Mouse (Mus musculus) retina, postnatal 7 days (tissue): Measurements from ENCODE around the gene Nol8.

ENCODE experiments used
- DNase-seq: peaks from one replicate; pipeline ENCODE4 v3.0.0-alpha.2; 2012; ENCODE audit warnings: low read depth, low spot score

Nol8 gene

DNA sequence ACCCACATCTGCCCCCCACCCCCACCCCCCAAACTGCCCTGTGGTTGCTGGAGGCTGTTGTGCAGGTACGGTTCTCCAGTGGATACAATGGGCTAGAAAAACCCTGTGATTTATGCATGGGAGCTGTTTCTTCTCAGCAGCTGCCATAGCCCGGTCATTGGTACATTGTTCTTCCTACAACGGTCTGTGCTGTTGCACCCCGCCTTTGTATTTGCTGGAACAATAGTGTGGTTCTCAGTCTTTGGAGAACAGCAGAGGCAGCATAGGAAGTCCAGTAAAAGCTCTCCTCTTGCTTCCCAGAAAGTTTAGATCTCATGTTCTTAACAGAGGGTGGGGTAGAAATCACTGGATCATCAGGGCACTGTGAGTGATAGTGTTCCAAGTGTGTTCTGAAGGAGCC is 31.4 kb downstream of the Nol8 start:
- DNase-seq: no peak

- no peak for DNase-seq
Observed at GRCm38 (mm10) chr13:49691056-49691455, 38.2 kb downstream of the Nol8 start.

- DNase-seq: no peak
Observed at GRCm38 (mm10) chr13:49703216-49703779, 50.4 kb downstream of the Nol8 start.

DNA sequence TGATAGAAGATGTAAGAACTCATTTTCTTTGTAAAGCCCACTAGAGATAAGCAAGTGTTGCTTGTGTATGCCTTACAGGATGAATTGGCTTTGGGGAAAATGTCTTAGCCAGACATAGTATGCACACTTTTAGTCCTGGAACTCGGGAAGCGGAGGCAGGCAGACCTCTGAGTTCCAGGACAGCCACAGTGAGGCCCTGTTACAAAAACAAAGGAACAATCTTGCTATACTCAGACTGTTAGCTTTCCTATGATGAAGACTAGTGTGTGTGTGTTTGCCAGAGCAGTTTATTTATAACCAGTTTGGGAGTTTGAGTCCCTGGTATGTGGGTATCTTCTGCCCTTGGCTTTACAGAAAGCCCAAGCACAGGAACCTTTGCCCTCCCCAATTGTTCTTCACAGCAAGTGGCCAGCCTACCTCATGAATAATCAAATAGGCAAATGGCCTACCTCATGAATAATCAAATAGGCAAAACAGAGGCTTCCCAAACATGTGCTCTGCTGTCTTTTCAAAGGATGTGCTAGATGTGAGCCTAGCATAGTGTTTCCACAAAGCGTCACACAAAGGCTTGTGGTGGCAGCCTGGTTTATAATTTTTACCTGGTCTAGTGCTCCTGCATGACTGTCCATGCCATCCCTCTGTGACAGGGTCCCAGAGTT is 53.3 kb downstream of the Nol8 start:
- no peak for DNase-seq

GRCm38 (mm10) chr13:49708311-49708710 is 55.4 kb downstream of the Nol8 start:
- no peak for DNase-seq

DNA sequence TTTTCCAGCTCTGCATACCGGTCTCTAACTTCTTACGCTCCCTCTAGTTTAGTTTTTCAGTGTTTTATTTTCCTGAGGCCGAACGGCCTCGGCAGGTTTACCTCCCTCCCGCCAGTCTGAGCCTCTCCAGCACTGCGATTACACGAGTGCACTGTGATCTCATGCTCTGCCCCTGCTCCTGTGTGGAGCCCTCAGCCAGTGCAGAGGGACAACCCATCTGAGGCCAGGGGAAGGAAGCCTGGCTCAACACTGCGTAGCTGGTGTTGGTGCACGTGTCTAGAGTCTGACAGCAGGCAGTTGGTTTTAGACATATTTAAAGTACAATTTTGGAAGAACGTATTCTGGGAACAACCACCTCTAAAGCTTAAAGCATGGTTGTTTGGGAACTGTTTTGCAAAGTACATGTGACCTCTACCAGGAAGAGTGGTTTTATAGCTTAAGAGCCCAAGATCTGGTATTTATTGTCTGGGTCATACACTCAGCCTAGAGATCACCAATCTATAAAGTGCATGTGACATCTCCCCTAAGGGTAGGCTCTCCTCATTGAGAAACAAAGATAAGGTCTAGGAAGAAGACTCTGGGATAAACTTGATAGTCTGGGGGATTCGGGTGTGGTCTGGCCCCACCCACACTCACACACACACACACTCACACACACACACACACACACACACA is 59.3 kb downstream of the Nol8 start:
- no peak for DNase-seq

GRCm38 (mm10) chr13:49719310-49719709 is 66.4 kb downstream of the Nol8 start:
- no peak for DNase-seq
